Mouse (Mus musculus): ENCODE measurements at regions not wholly inside any gene's neighbourhood (a gene's known extent, or its start where the extent isn't known, plus 50 kb on each side); places are given as distances from the start of the nearest gene placed in this dataset.

DNA sequence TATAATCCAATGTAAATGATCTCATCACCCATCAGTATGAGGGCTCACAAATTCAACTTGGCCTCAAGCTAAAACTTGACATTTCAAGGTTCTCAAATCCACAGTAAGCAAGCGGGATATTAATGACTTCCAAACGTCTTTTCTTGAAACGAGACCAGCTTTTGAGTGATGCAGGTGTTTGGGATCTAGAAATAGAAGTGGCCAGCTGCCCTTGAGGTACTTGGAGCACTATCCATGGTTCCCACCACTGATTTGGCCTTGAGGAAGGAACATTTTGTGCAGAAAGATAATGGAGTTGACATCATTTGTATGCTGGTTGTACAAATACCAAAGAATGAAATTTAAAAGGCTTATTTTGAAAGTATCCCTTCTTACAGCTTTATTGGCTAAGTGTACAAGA is 378.4 kb upstream of the Tusc1 start:
- WGBS, result 74% methylated on average over 3 of the region's 3 CpGs
- H3K27me3 ChIP-seq (replicated peaks), result no peaks in the 10 kb centered on the region

DNA sequence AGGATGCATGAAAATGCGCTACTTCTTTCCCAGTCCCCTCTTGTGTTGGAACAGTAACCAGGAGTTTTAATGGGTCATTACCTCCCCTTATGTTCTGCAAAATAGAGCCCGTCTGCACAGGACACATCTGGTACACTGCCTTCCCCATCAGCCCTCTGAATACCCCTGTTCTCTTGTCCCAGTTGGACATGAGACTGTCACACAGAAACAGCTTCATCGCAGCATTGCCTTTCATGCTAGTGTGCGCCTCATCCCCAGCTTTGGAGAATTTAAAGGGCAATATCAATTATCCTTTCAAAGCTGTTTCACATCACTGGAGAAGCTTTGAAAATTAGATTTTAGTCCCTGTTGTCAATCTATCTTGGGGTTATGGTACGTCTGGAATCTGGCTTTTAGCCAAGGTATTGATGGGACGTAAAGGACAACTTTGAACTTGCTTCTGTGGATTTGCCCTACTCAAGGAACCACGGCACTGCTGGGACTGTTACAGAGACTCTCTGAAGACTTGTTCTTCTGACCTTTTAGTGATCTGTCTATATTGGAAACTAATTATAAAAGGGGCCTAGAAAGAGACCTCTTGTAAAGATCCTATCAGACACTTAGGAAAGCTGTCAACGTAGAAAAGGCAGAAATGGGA is 341.2 kb upstream of the Tusc1 start:
- 68% methylated on average over 8 of the region's 8 CpGs for WGBS

More for the DNA sequence above, 378.4 kb upstream of the Tusc1 start:
- no peaks in the 10 kb centered on the region for H3K4me1 ChIP-seq
- H3K27ac ChIP-seq, result no peak overlapping the region
- ATAC-seq (replicated peaks), result no peak
- no peak overlapping the region for H3K4me3 ChIP-seq
- H3K9ac ChIP-seq, result no peak overlapping the region
- no peaks in the 10 kb centered on the region for H3K36me3 ChIP-seq (replicated peaks)
- H3K9me3 ChIP-seq, result no peaks in the 10 kb centered on the region
- no peak overlapping the region for H3K4me2 ChIP-seq

DNA sequence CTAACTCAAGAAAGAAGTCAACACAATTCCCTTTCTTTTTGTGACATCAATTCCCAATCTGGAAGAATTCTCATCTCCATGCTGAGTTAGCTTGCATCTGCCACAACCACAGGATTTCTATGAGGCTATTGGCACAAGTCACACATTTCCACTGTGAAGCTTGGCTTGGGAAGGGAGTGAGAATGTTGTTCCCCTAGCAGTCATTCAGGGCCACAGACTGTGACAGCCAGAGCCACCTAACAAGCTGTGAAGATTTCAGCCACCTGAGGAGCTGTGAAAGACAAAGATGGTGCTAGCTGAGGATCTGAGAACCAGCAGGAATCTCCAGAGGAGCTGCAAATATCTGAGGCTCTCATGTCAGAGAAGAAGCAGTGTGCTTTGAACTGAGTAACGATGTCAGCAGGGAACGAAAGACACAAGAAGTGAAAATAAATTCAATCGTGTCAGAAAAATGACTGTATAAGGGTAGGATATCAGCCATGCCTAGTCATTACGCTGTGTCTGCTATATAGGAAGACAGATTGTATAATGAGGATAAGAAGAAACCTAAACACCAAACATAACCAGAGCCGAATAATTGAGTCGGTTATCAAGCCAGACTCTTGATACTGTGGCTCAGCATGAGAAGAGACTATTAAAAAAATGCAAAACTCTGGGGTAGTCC is 340.6 kb upstream of the Tusc1 start:
- Histone ChIP-seq H3K4me1 (no peaks in the 10 kb centered on the region), H3K4me2 (no peak overlapping the region), H3K27ac (peak overlapping the region; percentile 0; the same call in 1 of the 2 replicates), H3K9me3 (no peaks in the 10 kb centered on the region), H3K9ac (no peak overlapping the region), H3K27me3 (replicated peaks) (no peaks in the 10 kb centered on the region), H3K4me3 (no peak overlapping the region), H3K36me3 (replicated peaks) (no peaks in the 10 kb centered on the region)
- 65% methylated on average over 6 of the region's 6 CpGs for WGBS
- peak; percentile 74 for ATAC-seq (replicated peaks)

More for the DNA sequence above, 341.2 kb upstream of the Tusc1 start:
- no peaks in the 10 kb centered on the region for H3K36me3 ChIP-seq (replicated peaks)
- H3K9ac ChIP-seq, result no peak overlapping the region
- H3K27ac ChIP-seq, result peak overlapping the region; percentile 0; the same call in 1 of the 2 replicates
- ATAC-seq (replicated peaks), result peak; percentile 85
- H3K27me3 ChIP-seq (replicated peaks), result no peaks in the 10 kb centered on the region
- no peaks in the 10 kb centered on the region for H3K4me1 ChIP-seq
- H3K4me3 ChIP-seq, result no peak overlapping the region
- no peak overlapping the region for H3K4me2 ChIP-seq
- no peaks in the 10 kb centered on the region for H3K9me3 ChIP-seq

DNA sequence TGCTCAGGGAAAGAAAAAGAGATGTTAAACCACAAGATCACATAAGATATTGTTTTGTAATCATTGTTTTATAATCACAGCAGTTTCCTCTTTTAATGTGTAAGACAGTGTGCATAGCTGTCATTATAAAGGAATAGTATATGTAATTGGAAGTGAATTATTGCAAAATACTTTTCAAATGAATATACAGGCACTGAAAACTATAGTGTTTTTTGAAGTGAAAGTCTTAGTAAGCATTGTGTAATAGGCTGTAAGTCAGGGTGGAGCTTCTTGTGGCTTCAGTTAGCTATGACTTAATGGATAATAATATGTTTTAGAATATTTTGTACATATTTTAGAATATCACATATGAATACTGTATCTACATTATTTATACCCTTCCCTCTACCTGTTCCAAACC is 333.7 kb upstream of the Tusc1 start:
- H3K27ac ChIP-seq, result no peak overlapping the region
- H3K36me3 ChIP-seq (replicated peaks), result no peaks in the 10 kb centered on the region
- H3K4me2 ChIP-seq, result no peak overlapping the region
- no peak overlapping the region for H3K4me3 ChIP-seq
- H3K27me3 ChIP-seq (replicated peaks), result no peaks in the 10 kb centered on the region
- no peak overlapping the region for H3K9ac ChIP-seq
- no peaks in the 10 kb centered on the region for H3K9me3 ChIP-seq
- ATAC-seq (replicated peaks), result no peak
- no peaks in the 10 kb centered on the region for H3K4me1 ChIP-seq

DNA sequence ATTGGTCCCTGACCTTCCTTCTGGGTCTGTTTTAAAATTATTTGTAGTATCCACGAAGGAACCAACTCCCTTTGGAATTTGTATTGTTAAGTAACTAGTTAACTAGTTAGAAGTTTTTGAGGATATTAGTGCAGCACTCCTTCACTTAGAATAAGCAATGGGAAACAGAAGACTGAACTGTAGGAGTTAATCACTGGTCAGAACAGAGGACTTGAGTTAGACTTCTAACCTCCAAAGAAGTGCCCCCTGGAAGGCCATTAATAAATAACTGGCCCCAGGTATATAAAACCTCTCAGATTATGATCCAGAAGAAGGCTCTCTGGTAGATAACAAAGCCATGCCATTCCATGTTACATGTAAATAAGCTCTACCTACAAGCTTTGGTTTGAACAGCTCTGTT is 329.0 kb upstream of the Tusc1 start:
- no peak for ATAC-seq (replicated peaks)
- no peaks in the 10 kb centered on the region for H3K27me3 ChIP-seq (replicated peaks)
- H3K4me3 ChIP-seq, result no peak overlapping the region
- H3K9me3 ChIP-seq, result no peaks in the 10 kb centered on the region
- no peak overlapping the region for H3K4me2 ChIP-seq
- no peaks in the 10 kb centered on the region for H3K4me1 ChIP-seq
- WGBS, result 68% methylated on average over 1 of the region's 1 CpGs
- H3K9ac ChIP-seq, result no peak overlapping the region
- no peak overlapping the region for H3K27ac ChIP-seq
- no peaks in the 10 kb centered on the region for H3K36me3 ChIP-seq (replicated peaks)

DNA sequence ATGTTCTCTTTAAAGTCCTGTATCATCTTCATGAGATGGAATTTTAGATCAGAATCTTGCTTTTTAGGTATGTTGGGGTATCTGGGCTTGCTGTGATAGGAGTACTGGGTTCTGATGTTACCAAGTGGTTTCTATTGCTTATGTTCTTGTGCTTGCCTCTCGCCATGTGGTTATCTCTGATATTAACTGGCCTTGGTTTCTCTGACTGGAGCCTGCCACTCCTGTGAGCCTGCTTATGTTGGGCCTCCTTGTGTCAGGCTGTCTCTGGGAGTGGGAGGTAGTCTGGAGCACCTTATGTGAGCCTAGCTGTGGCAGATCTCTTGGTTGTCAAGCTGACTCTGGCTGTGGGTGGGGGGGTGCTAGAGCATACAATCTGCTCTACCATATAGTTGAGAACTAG is 302.9 kb upstream of the Tusc1 start:
- no peak for ATAC-seq (replicated peaks)
- Histone ChIP-seq H3K4me1 (no peaks in the 10 kb centered on the region), H3K4me2 (no peak overlapping the region), H3K4me3 (no peak overlapping the region), H3K9ac (no peak overlapping the region), H3K27me3 (replicated peaks) (no peaks in the 10 kb centered on the region), H3K36me3 (replicated peaks) (no peaks in the 10 kb centered on the region), H3K9me3 (no peaks in the 10 kb centered on the region), H3K27ac (no peak overlapping the region)
- 100% methylated on average over 1 of the region's 1 CpGs for WGBS

DNA sequence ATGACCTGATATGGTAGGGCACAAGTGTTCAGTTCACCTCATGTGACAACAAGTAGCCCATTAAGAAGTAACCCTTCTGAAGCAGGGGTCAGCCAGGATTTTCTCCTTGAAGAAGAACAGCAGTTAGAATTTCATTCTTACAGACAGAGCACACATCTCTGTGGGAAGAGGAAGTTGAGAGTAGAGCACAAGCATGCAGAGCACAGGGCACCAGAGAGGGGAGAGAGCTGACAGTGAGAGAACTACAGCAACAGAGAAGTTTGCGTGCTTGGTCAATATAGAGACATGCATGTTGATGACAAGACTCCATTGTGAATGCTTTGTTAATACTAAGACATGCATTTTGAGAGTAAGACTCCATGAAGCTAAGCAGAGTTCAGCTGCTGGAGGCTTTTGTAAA is 263.2 kb upstream of the Tusc1 start:
- H3K4me2 ChIP-seq, result no peak overlapping the region
- H3K4me1 ChIP-seq, result no peaks in the 10 kb centered on the region
- no peaks in the 10 kb centered on the region for H3K9me3 ChIP-seq
- H3K27me3 ChIP-seq (replicated peaks), result no peaks in the 10 kb centered on the region
- H3K36me3 ChIP-seq (replicated peaks), result no peaks in the 10 kb centered on the region
- H3K4me3 ChIP-seq, result no peak overlapping the region
- 88% methylated on average over 1 of the region's 1 CpGs for WGBS
- H3K9ac ChIP-seq, result no peak overlapping the region
- ATAC-seq (replicated peaks), result no peak
- H3K27ac ChIP-seq, result no peak overlapping the region

DNA sequence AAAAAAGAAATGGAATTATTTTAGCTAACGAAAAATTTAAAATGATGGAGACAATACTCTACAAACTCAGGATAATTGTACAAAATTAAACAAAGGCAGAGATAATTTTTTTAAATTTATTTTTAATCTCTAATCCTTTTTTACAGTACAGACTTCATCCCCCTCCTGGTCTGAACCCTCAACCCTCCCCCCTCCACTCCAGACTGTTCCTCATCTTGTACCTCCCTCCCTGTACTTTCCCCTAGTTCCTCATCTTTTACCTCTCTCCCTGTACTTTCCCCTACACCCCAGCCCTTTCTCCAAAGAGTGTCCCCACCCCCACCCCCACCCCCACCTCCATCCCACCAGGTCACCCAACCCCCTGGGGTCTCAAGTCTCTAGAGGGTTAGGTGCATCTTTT is 249.0 kb upstream of the Tusc1 start:
- no peaks in the 10 kb centered on the region for H3K27me3 ChIP-seq (replicated peaks)
- no peak overlapping the region for H3K9ac ChIP-seq
- H3K4me2 ChIP-seq, result no peak overlapping the region
- H3K27ac ChIP-seq, result no peak overlapping the region
- WGBS, result 94% methylated on average over 1 of the region's 1 CpGs
- no peaks in the 10 kb centered on the region for H3K36me3 ChIP-seq (replicated peaks)
- no peaks in the 10 kb centered on the region for H3K4me1 ChIP-seq
- ATAC-seq (replicated peaks), result no peak
- H3K4me3 ChIP-seq, result no peak overlapping the region
- H3K9me3 ChIP-seq, result no peaks in the 10 kb centered on the region

DNA sequence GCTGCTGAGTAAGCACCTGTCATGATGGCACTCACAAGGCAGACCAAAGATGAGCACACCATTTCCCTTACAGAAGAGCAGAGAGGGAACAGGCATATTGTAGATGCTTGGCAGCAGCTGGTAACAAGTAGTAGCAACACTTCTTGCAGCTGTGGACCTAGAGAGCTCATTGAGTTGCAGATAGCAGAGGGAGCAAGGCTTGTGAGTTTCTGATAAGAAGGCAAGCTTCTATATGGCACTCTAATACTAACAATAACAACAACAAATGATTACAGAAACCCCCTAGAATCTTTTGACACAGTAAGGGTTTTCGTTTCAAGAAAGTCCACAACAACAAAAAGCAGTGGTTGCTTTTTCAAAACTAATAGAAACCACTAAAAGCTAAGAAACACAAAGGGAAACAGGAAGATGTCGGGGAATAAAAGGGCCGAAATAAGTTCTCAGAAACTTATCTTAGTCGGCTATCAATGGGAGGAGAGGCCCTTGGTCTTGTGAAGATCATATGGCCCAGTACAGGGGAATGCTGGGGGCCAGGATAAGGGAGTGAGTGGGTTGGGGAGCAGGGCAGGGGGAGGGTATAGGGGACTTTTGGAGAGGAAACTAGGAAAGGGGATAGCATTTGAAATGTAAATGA is 248.5 kb upstream of the Tusc1 start:
- Histone ChIP-seq H3K4me1 (no peaks in the 10 kb centered on the region), H3K4me3 (no peak overlapping the region), H3K4me2 (no peak overlapping the region), H3K27ac (no peak overlapping the region), H3K36me3 (replicated peaks) (no peaks in the 10 kb centered on the region), H3K27me3 (replicated peaks) (no peaks in the 10 kb centered on the region), H3K9ac (no peak overlapping the region), H3K9me3 (no peaks in the 10 kb centered on the region)
- WGBS, result 75% methylated on average over 4 of the region's 4 CpGs
- no peak for ATAC-seq (replicated peaks)

DNA sequence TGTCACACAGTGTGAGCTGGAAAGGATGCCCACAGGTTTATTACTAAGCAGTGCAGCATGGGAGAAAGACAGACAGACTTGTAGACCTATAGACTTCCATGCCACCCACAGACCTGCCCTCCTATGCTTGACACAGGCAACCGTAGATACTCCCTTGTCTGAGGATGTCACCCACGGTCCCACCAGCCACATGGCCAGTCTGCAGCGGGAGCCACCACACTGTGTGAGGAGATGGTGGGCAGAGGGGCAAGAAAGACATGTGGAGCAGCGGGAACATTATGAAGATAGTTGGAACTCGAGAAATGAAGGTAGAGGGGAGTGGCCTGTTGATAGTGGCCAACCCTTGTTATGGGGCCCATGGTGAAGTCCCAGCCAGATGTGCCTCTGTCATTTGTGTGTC is 244.0 kb upstream of the Tusc1 start:
- ATAC-seq (replicated peaks), result no peak
- H3K4me3 ChIP-seq, result no peak overlapping the region
- H3K9me3 ChIP-seq, result no peaks in the 10 kb centered on the region
- H3K4me2 ChIP-seq, result no peak overlapping the region
- no peaks in the 10 kb centered on the region for H3K36me3 ChIP-seq (replicated peaks)
- H3K27ac ChIP-seq, result no peak overlapping the region
- no peak overlapping the region for H3K9ac ChIP-seq
- 84% methylated on average over 5 of the region's 5 CpGs for WGBS
- no peaks in the 10 kb centered on the region for H3K27me3 ChIP-seq (replicated peaks)
- no peaks in the 10 kb centered on the region for H3K4me1 ChIP-seq

DNA sequence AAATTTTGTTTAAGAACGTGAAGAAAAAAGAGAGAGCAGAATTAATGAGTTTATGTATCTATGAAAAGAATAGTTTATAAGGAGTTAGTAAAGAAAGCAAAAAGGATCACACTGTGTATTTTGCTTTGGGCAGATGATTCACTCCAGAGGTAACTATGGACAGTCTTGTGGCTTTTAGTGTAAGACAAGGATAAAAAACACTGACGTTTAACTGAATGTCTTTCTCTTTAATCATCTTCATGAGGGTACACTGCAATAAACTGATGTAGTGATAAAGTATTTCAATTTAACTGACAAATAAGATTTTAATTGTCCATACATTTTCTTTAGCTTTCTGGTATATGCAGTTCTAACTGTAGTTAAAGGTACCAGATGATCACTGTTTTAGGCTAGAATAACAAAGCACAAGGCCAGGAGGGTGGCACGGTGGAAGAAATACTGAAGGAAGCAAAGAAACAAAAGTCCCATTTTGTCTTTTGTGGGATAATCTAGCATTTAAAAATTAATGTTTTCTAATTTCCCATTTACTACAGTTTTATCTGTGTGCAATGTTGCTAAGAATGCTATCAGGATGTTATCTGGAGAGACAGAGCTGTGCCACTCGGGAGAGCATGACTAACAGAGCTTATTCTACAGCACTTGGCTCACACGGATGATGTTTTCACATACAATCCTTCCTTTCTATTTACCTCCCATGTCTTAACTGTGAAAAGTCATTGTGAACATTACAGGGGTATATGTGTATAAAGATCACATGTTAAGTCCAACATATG is 232.4 kb upstream of the Tusc1 start:
- Histone ChIP-seq H3K4me1 (no peaks in the 10 kb centered on the region), H3K9me3 (no peaks in the 10 kb centered on the region), H3K4me2 (no peak overlapping the region), H3K9ac (no peak overlapping the region), H3K27ac (no peak overlapping the region), H3K36me3 (replicated peaks) (no peaks in the 10 kb centered on the region), H3K4me3 (no peak overlapping the region), H3K27me3 (replicated peaks) (no peaks in the 10 kb centered on the region)
- 77% methylated on average over 5 of the region's 5 CpGs for WGBS
- no peak for ATAC-seq (replicated peaks)
